Mouse (Mus musculus) A20 (cell line): Measurements from ENCODE around the gene Phf11b.
"Not testable (repeated sequence)": the region's sequence is repeated elsewhere in the genome, so short reads cannot be mapped to it uniquely, and the experiment has no call there.

Source experiments
- DNase-seq: peaks from one replicate; pipeline ENCODE4 v3.0.0-alpha.2; 2011; ENCODE audit warnings: low read depth, low spot score

Gene Phf11b

DNA sequence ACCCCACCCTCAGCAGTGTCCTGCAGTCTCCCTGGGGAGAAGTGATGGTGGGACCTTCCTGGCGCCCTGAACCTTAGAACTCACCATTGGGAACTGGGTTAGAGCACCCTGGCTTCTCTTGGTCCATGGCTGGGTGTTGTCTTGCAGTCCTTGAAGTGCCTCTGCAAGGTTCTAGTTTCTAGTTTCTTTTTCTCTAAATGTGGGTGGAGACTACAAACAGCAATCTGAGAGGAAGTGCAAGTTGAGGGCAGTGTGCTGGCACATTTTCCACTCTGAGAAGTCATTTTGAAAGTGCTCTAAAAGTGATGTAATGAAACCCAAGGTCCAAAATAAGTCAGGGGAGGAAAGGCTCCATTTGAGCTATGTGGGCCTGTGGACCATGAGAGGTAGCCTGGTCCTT is at the start of gene Phf11b:
Gene Phf11b, minus strand, starts transcription at position 163 of the 400 bp plus-strand sequence.
- DNase-seq: peak; percentile 75

DNA sequence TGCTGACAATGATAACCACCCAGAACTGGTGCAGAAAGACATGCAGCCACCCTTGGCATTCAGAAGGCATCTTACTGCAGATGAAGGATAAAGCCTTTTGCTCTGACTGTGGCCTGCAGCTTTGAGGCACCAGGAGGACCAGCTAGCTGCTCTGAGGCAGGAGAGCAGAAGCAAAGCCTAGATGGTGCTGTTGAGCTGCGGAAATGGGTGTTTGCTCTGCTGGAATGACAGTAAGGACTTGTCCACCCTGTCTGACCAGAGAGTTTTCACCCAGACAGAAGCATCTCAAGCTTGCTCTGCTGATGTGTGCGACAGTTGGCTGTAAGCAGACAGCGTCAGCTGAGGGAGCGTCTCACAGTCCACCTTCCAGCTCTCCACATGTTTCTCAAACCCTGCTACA is 49.0 kb upstream of the Phf11b start:
- DNase-seq: not testable (repeated sequence)

DNA sequence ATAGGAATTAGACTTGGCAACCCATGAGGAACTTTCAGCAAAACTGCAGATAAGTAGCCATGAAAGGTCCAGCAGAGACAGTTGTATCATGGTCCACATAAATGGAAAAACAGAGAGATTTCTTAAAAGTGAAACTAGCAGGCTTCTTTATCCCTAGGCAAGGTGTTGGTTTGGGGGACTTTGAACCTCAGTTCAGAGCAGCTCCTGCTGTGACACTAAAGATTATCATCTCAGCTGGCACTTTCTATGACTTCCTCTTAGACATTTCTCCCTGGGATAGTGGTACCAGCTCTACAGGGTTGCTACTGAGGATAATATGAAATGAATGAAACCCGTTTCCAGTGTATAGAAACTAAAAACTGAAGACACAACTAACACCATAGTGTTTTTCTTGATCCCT is 48.4 kb upstream of the Phf11b start:
- no peak for DNase-seq

DNA sequence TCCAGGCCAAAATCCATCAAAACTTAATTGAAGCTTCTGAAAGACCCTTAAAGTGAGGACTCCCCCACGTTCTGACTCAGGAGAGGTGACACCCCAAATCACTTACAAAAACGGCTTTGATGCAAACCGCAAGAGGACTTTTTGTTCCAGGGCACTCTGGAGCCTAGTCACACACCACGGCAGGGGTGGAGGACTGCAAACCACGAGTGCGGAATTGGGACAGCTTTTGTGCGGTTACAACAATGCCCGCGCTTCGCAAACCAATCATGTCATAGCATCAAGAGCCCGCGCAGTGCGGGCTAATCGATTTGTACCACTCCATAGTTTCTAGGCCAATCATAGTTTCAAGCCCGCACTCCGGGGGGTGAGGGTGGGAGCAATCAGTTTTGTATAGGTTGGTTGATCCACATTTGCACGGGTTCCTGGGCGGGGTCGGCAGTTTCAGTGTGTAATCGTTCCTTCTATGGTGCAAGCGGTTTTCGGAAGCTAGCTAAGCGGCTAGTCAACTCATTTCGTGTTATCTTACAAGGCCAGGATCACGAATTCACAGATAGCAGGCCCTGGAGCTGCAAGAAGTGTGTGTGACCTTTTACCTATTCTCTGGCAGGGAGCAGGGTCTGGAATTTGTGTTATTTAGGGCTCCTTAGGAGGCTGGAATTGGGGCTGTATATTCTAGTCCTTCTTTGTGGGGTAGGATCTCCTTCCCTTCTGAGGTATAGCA is 29.4 kb upstream of the Phf11b start:
- DNase-seq: no peak

DNA sequence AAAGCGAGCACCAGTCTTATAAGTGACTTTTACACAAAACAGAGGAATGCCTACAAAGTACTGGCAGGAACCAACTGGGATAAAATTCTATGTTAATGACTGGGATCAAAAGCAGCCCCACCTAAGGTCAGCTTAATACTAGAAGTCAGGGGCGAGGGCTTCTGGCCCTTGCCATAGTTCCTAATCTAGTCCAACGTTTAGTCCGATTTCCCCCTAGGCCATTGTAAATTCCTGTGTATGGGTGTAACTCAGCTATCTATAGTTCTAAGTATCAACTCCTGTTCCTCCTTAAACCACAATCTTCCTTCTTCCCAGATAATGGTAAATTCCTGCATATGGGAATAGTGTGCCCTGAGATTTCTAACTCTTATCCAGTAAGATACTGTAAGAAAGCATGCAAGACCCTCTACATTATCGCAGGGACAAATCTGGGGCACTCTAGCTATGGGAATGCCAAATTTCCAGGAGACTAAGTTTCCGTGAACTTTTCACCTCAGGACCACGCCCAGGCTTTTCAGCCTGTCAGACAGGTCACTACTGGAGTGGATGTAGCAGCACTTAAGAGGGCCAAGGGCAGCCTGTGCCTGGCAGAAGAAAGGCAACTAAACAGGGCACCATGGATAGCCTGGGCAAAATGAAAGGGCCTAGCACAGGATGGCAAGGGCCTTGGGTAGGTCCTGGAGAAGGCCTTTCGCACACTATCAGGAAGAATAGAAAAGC is 25.4 kb upstream of the Phf11b start:
- no peak for DNase-seq

DNA sequence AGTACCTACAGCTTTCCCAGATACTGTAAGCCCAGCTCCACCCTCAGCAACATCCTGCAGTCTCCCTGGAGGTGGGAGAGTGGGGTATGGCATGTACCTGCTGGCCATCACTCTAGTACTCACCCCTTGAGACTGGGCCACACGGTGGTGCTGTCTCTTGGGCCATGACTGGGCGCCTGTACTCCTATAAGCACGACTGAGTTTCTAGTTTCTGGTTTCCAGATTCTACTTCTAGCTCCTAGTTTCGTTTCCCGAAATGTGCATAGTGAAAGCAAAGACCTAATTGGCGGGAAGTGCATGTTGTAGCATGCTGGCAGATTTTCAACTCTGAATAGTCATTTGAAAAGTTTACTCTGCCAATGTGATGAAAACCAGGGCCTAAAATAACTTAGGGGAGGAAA is 24.1 kb upstream of the Phf11b start, which contains the start of gene Phf11d:
Gene Phf11d, minus strand, starts transcription at position 227 of the 401 bp plus-strand sequence.
- peak; percentile 80 for DNase-seq

DNA sequence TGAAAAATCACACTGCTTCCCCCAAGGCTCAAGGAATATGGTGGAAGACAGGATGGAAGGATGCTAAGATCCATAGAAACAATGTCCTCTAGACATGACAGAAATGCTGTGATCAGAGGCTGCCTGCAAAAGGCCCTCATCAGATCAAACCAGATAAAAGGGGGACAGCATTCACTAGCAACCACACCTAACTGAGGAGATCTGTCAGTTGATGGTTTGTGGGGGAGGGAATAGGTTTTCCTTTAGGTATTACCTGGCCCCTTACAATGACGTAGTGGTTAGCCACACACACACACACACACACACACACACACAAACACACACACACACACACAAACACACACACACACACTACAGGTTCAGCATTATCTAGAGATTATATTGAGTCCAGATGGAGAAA is 1.6 kb downstream of the Phf11b start:
- DNase-seq: no peak

DNA sequence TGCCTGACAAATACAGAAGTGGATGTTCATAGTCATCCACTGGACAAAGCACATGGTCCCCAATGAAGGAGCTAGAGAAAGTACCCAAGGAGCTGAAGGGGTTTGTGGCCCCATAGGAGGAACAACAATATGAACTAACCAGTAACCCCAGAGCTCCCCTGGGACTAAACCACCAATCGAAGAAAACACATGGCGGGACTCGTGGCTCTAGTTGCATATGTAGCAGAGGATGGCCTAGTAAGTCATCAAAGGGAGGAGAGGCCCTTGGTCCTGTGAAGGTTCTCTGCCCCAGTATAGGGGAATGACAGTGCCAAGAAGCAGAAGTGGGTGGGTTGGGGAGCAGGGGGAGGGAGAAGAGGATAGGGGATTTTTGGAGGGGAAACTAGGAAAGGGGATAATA is 5.1 kb downstream of the Phf11b start:
- DNase-seq: not testable (repeated sequence)

DNA sequence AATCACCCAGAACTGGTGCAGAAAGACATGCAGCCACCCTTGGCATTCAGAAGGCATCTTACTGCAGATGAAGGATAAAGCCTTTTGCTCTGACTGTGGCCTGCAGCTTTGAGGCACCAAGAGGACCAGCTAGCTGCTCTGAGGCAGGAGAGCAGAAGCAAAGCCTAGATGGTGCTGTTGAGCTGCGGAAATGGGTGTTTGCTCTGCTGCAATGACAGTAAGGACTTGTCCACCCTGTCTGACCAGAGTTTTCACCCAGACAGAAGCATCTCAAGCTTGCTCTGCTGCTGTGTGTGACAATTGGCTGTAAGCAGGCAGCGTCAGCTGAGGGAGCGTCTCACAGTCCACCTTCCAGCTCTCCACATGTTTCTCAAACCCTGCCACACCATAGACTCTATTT is 10.7 kb downstream of the Phf11b start:
- DNase-seq: peak; percentile 43

DNA sequence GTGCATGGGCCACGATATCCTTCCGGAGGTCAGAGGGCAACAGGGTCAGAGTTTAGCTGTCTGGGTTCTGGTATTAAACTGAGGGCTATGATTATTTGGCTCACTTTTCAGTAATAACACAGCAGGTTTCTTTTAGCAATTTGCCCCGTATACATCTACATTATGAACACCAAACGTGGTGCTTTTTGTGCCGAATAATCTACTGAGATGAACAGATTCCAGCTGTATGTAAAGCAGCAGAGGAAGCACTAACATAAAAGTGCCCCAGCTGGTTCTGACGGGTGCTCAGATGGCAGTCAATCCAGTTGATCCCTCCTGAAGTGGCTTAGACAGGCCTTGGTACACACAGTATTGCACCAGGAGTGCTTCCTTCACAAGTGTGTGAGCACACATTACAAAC is 21.2 kb downstream of the Phf11b start:
- DNase-seq: not testable (repeated sequence)

DNA sequence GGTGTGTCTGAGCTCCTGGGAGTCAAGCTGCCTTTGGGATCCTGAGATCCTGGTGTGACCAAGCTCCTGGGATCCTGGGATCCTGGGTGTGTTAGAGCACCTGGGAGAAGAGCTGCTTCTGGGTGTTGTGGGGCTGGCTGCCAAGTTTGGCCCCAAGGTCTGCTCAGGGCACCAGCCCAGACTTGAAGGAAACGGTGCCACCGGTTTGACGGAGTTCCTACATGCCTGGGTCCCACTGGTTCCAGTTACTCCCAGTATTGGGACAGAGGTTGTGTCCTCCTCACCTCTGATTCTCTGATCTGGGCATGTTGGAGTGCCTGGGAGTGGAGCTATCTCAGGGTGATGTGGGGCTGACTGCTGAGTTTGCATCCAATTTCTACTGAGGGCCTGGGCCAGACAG is 22.1 kb downstream of the Phf11b start:
- DNase-seq: not testable (repeated sequence)

DNA sequence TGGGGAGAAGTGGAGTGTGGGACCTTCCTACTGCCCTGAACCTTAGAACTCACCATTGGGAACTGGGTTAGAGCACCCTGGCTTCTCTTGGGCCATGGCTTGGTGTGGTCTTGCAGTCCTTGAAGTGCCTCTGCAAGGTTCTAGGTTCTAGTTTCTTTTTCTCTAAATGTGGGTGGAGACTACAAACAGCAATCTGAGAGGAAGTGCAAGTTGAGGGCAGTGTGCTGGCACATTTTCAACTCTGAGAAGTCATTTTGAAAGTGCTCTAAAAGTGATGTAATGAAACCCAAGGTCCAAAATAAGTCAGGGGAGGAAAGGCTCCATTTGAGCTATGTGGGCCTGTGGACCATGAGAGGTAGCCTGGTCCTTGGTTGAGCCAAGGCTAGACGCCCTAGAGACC is 43.8 kb downstream of the Phf11b start, which contains the start of gene Phf11a:
Gene Phf11a, minus strand, starts transcription at position 132 of the 400 bp plus-strand sequence.
- peak; percentile 68 for DNase-seq

DNA sequence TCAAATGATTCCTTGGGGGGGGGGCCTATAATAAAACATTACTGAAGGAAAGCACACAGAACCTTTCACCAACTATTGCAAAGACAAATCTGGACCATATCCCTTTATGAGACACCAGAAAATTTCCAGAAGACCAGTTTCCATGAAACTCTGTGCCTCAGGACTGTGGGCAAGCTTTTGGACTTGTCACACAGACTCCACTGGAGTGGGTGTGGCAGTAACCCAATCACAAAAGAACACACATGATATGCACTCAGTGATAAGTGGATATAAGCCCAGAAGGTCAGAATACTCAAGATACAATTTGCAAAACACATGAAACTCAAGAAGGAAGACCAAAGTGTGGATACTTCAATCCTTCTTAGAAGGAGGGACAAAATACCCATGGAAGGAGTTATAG is 49.4 kb downstream of the Phf11b start:
- not testable (repeated sequence) for DNase-seq

DNA sequence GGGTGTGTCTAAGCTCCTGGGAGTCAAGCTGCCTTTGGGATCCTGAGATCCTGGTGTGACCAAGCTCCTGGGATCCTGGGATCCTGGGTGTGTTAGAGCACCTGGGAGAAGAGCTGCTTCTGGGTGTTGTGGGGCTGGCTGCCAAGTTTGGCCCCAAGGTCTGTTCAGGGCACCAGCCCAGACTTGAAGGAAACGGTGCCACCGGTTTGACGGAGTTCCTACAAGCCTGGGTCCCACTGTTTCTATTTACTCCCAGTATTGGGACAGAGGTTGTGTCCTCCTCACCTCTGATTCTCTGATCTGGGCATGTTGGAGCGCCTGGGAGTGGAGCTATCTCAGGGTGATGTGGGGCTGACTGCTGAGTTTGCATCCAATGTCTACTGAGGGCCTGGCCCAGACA is 66.2 kb downstream of the Phf11b start:
- not testable (repeated sequence) for DNase-seq
